Mouse (Mus musculus): ENCODE measurements around the gene Pkd2. TPM values are rescaled to one million over a fixed set of nuclear protein-coding genes. Genes with fewer than 3 reads are reported as not detected.

The Pkd2 gene
- total and polyA plus RNA-seq, 2 experiments = 5.7 to 11.2 TPM

GRCm38 (mm10) chr5:104539331-104539730 lies 80.1 kb downstream of the Pkd2 start:
- H3K4me3 ChIP-seq (ENCODE audit: insufficient read depth, low read depth, low read length) = no peak overlapping the region
- 94% methylated on average over 4 of the region's 4 CpGs for WGBS
- H3K36me3 ChIP-seq (ENCODE audit: control insufficient read depth, insufficient read depth, low read length) = peaks cover 42% of the 10 kb centered on the region
- H3K27ac ChIP-seq (replicated peaks; ENCODE audit: insufficient read depth, low read depth, low read length) = no peak overlapping the region
- H3K4me1 ChIP-seq (ENCODE audit: control insufficient read depth, insufficient read depth, low read length) = no peaks in the 10 kb centered on the region
- H3K9ac ChIP-seq (ENCODE audit: low read depth, low read length) = no peak overlapping the region
- no peaks in the 10 kb centered on the region for H3K27me3 ChIP-seq (ENCODE audit: control insufficient read depth, insufficient read depth, low read length)
- no peak for TF ChIP-seq CTCF (IDR thresholded peaks at IDR 0.05; ENCODE audit: low read depth, low read length)
- no peak for TF ChIP-seq POLR2A (IDR thresholded peaks at IDR 0.05; ENCODE audit: extremely low read depth, insufficient read depth, low read length)
- no peak for DNase-seq (ENCODE audit: extremely low read depth, low read depth, low spot score)
- no peaks in the 10 kb centered on the region for H3K79me2 ChIP-seq (ENCODE audit: control insufficient read depth, insufficient read depth, low read length)

Other genes starting within 250 kb of the Pkd2 start
- gene Ibsp, start 160.3 kb upstream of the Pkd2 start, total RNA-seq (2014; rRNA removed) = not detected in 2 replicates
- not detected in 2 replicates for gene Ibsp, start 160.3 kb upstream of the Pkd2 start, polyA plus RNA-seq (2012; rRNA removed)
- gene Mepe, start 134.1 kb upstream of the Pkd2 start, total RNA-seq (2014; rRNA removed) = not detected in 2 replicates
- gene Mepe, start 134.1 kb upstream of the Pkd2 start, polyA plus RNA-seq (2012; rRNA removed) = not detected in 2 replicates
- gene Spp1, start 24.3 kb upstream of the Pkd2 start, total RNA-seq (2014; rRNA removed) = 29.8 and 39.8 TPM in 2 replicates
- 16.7 and 19.3 TPM in 2 replicates for gene Spp1, start 24.3 kb upstream of the Pkd2 start, polyA plus RNA-seq (2012; rRNA removed)
- gene BC005561, start 48.9 kb downstream of the Pkd2 start, total RNA-seq (2014; rRNA removed) = 6.7 and 7.5 TPM in 2 replicates
- 1.1 and 1.4 TPM in 2 replicates for gene BC005561, start 48.9 kb downstream of the Pkd2 start, polyA plus RNA-seq (2012; rRNA removed)